In genomic region chr5:90467245-90467644, GRCm38 (mm10) we compare ENCODE assay signal across 11 mouse cellular contexts. TPM values are rescaled to one million over a fixed set of nuclear protein-coding genes. Genes with fewer than 3 reads are reported as not detected.
DNase-seq lines count a peak whose midpoint lies in the region; ATAC-seq and TF ChIP-seq lines count a peak whose summit lies in the region.
"Had no signal": no experiment of that assay in that cellular context is flagged by ENCODE, and none has a peak within 500 bp of the region (broad histone marks: within the 10 kb centered on the region; RNA-seq: fewer than 3 reads in every experiment).

No protein-coding gene starts in this region.

- 53% methylated on average over 6 of the region's 6 CpGs for whole genome bisulfite sequencing in lung, embryonic 14.5 days

- H3K9me3 ChIP-seq in lung, embryonic 14.5 days (ENCODE audit: low read depth, low read length), result no peaks in the 10 kb centered on the region

- POLR2A ChIA-PET in Patski (lab: Charles Lee), result no interaction called here

- TF ChIP-seq CTCF in gastrocnemius, adult 2 months (IDR thresholded peaks at IDR 0.05), result no peak
- TF ChIP-seq CTCF in Patski (IDR thresholded peaks at IDR 0.05), result no peak
- no peak for TF ChIP-seq CTCF in lung, embryonic 14.5 days (IDR thresholded peaks at IDR 0.05; ENCODE audit: low read depth)

- no peak overlapping the region for H3K9ac ChIP-seq in lung, embryonic 14.5 days

- DNase-seq in gastrocnemius, adult 2 months, result peak; percentile 15
- no peak for DNase-seq in gastrocnemius, adult 18-20 months (ENCODE audit: low spot score)
- DNase-seq in Patski (ENCODE audit: low read depth, low spot score), result no peak
- DNase-seq in hindlimb bud, embryonic 11.5 days (ENCODE audit: extremely low spot score, low read depth, low spot score), result peak; percentile 44
- peak; percentile 20 for DNase-seq in lung, embryonic 14.5 days
- DNase-seq in heart, adult 9 months (ENCODE audit: low spot score in 2 of 2), result no peak
- DNase-seq in gastrocnemius, adult 8-10 months (ENCODE audit: low spot score in 2 of 2), result no peak
- no peak for DNase-seq in gastrocnemius, postnatal 36 days
- DNase-seq: thymus, postnatal 14 days had no signal

- H3K36me3 ChIP-seq in lung, embryonic 14.5 days (ENCODE audit: insufficient read depth), result no peaks in the 10 kb centered on the region

- peak; percentile 67 for ATAC-seq in Patski
- ATAC-seq in lung, embryonic 14.5 days (ENCODE audit: insufficient read depth), result no peak

- no peaks in the 10 kb centered on the region for H3K4me1 ChIP-seq in lung, embryonic 14.5 days (ENCODE audit: insufficient read depth)

- H3K27me3 ChIP-seq in Patski, result peaks cover 62% of the 10 kb centered on the region
- H3K27me3 ChIP-seq in lung, embryonic 14.5 days (ENCODE audit: insufficient read depth, low read length), result no peaks in the 10 kb centered on the region

- in situ Hi-C loops in Patski (cut with MboI; ENCODE audit: low pct_unique_long_range_greater_than_20kb), result no loop called here

- no peak overlapping the region for H3K4me2 ChIP-seq in lung, embryonic 14.5 days

- H3K4me3 ChIP-seq in gastrocnemius, adult 2 months, result no peak overlapping the region
- no peak overlapping the region for H3K4me3 ChIP-seq in lung, embryonic 14.5 days (ENCODE audit: low read depth, low read length)

- no peak overlapping the region for H3K27ac ChIP-seq in gastrocnemius, adult 2 months
- no peak overlapping the region for H3K27ac ChIP-seq in lung, embryonic 14.5 days (ENCODE audit: low read depth)

- intact Hi-C loops in gastrocnemius, adult 2 months (cut with DNase I), result no loop called here
- intact Hi-C loops in gastrocnemius, postnatal 36 days (cut with DNase I), result loop anchor here (10.0 kb wide), 1 partner anchor 1002 kb away; no protein-coding TSS in a partner anchor

- CTCF ChIA-PET in Patski (lab: Charles Lee), result interaction anchor here (1.0 kb wide), 1 partner anchor 33 kb away, joined by 5 read pairs; no protein-coding TSS in a partner anchor

RNA-seq across cellular contexts. Expression of gene Alb, which starts 6.5 kb away (rescaled TPM):
- total RNA-seq in gastrocnemius, adult 2 months (2021), result under 1 TPM in 1 of 2 experiments, not detected in 1; 0.14 TPM
- 10 to 100 TPM in 1 of 2 experiments, under 1 TPM in 1; 0.14 to 26.8 TPM for total RNA-seq in gastrocnemius, adult 18-20 months (2021)
- not detected for polyA plus RNA-seq in Patski (2021)
- 0.95 and 1.7 TPM in 2 replicates for polyA plus RNA-seq in lung, embryonic 14.5 days (2014; fragmentation: Nextera tagmentation; extraction: Ambion mirVana)
- 10 to 100 TPM in 1 of 4 experiments, under 1 TPM in 2, not detected in 1; 0.18 to 11.6 (median 0.34) TPM for total RNA-seq in gastrocnemius, adult 8-10 months (2022)
- total RNA-seq in gastrocnemius, postnatal 36 days (2021), result 1 to 10 TPM in 1 of 2 experiments, not detected in 1; 7.4 TPM
- total RNA-seq: layer of hippocampus, postnatal 14 days had no signal

RNA-seq across cellular contexts. Expression of gene Afp, which starts 23.3 kb away (rescaled TPM):
- not detected for total RNA-seq in gastrocnemius, adult 2 months (2021)
- not detected for total RNA-seq in gastrocnemius, adult 18-20 months (2021)
- polyA plus RNA-seq in Patski (2021), result not detected
- polyA plus RNA-seq in lung, embryonic 14.5 days (2014; fragmentation: Nextera tagmentation; extraction: Ambion mirVana), result 2.1 and 4.5 TPM in 2 replicates
- total RNA-seq in gastrocnemius, adult 8-10 months (2022), result not detected
- total RNA-seq in gastrocnemius, postnatal 36 days (2021), result not detected
- total RNA-seq: layer of hippocampus, postnatal 14 days had no signal

RNA-seq across cellular contexts. Expression of gene Afm, which starts 51.5 kb away (rescaled TPM):
- total RNA-seq in gastrocnemius, adult 2 months (2021), result not detected
- total RNA-seq in gastrocnemius, adult 18-20 months (2021), result under 1 TPM in 1 of 2 experiments, not detected in 1; 0.17 TPM
- 0.14 TPM for polyA plus RNA-seq in Patski (2021)
- polyA plus RNA-seq in lung, embryonic 14.5 days (2014; fragmentation: Nextera tagmentation; extraction: Ambion mirVana), result 0.12 TPM in 1 of 2 replicates, not detected in the other
- total RNA-seq in gastrocnemius, adult 8-10 months (2022), result under 1 TPM in 1 of 4 experiments, not detected in 3; 0.16 TPM
- not detected for total RNA-seq in gastrocnemius, postnatal 36 days (2021)
- total RNA-seq: layer of hippocampus, postnatal 14 days had no signal
- polyA plus RNA-seq: heart, embryonic 14.5 days had no signal

Comparison
In these comparisons a context has a peak if more than half of its experiments do, and no peak if none do; other contexts are left out.
1. DNase-seq: peak in gastrocnemius, adult 2 months (single experiment), hindlimb bud, embryonic 11.5 days (single experiment) and lung, embryonic 14.5 days (single experiment); none in gastrocnemius, adult 18-20 months (single experiment), Patski (single experiment), heart, adult 9 months (0 of 2), gastrocnemius, adult 8-10 months (0 of 2) and gastrocnemius, postnatal 36 days (0 of 2).